Mouse (Mus musculus) bone marrow macrophage, adult 2 months (primary cell): ENCODE data around the gene Rtn4rl1.

Source experiments
- CTCF ChIP-seq: IDR thresholded peaks from 2 replicates; pipeline ENCODE4 v1.5.1; 2012; ENCODE audit warnings: low read depth, mild to moderate bottlenecking, low read length, moderate library complexity
- POLR2A ChIP-seq: IDR thresholded peaks from 2 replicates; pipeline ENCODE4 v1.6.1; 2012; ENCODE audit warnings: mild to moderate bottlenecking, low read depth, low read length, borderline replicate concordance

GRCm38 (mm10) chr11:75267826-75268281 is 74.3 kb downstream of the Rtn4rl1 start:
- TF ChIP-seq CTCF (no peak), POLR2A (peak; percentile 67; the same call in 1 of the 2 replicates)
